Mouse (Mus musculus) ES-Bruce4 (cell line): Measurements from ENCODE around the gene Ninj2.

ENCODE experiments used
- CTCF ChIP-seq: IDR thresholded peaks from one replicate; pipeline ENCODE4 v1.8.1; 2011; ENCODE audit warnings: low read depth, low read length
- EP300 ChIP-seq: IDR thresholded peaks from 2 replicates; pipeline ENCODE4 v1.6.1; 2011; ENCODE audit warnings: low read depth, low read length; ENCODE audit not compliant: insufficient read depth

- peak; percentile 27 for TF ChIP-seq CTCF
- peak; percentile 36; the same call in 1 of the 2 replicates for TF ChIP-seq EP300
These were observed 106.7 kb downstream of the Ninj2 start for GRCm38 (mm10) chr6:120199638-120200394.
